Mouse (Mus musculus) forebrain, embryonic 12.5 days (tissue): ENCODE data around the gene 1700086D15Rik. TPM values are rescaled to one million over a fixed set of nuclear protein-coding genes. Genes with fewer than 3 reads are reported as not detected.

Source experiments
- polyA plus RNA-seq: library from polyadenylated mRNA; unstranded; fragments of >200 nt; fragmentation: Nextera tagmentation; extraction: Ambion mirVana; gene quantifications from 2 replicates; pipeline ENCODE4 v1.2.1, GENCODE M21; 2016

Gene 1700086D15Rik
- polyA plus RNA-seq, 1 experiment from 2014 or later, result 0.23 TPM

Other genes starting within 250 kb of the 1700086D15Rik start
- gene Elac2, start 180.9 kb downstream of the 1700086D15Rik start, polyA plus RNA-seq, result 34.8 and 38.9 TPM in 2 replicates
- 5.6 and 7.3 TPM in 2 replicates for gene Arhgap44, start 3.1 kb upstream of the 1700086D15Rik start, polyA plus RNA-seq
- gene Myocd, start 110.1 kb upstream of the 1700086D15Rik start, polyA plus RNA-seq, result 0.31 and 0.56 TPM in 2 replicates